Mouse (Mus musculus) G1E (cell line): ENCODE results near the gene Snx18.

ENCODE experiments used
- CTCF ChIP-seq: IDR thresholded peaks from 2 replicates; pipeline ENCODE4 v1.5.1; 2012; ENCODE audit warnings: low read depth, low read length, inconsistent platforms, mixed read lengths
- GATA1 ChIP-seq: IDR thresholded peaks from 2 replicates; pipeline ENCODE4 v1.6.1; 2012; ENCODE audit warnings: borderline replicate concordance, low read length, inconsistent platforms, mixed read lengths
- TAL1 ChIP-seq: conservative IDR thresholded peaks from 2 replicates; pipeline ENCODE4 v1.6.1; 2012; ENCODE audit warnings: low read depth, low read length, inconsistent platforms, mixed read lengths

DNA sequence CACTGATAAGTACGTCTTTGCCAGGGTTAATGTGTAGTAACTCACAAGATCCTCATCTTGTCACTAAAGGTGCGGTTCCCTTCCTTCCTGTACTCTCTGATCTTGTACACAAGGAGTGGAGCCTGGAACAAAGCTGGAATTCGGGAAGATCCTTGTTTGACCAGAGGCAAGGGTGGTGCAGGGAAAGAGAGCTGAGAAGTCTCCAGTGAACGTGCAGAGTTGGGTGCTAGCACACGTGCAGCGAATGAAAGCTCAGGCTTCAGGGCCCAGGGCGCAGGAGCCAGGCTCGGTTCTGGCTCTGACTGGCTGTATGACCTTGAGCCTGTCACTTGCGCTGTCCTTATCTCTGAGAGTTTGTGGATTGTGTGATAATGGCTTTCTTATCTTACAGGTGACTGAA, 639 bp upstream of the Snx18 start:
- TF ChIP-seq CTCF, result no peak
- TF ChIP-seq GATA1, result no peak
- TF ChIP-seq TAL1, result no peak
